Mouse (Mus musculus) forebrain, embryonic 10.5 days (tissue): Measurements from ENCODE around the gene Cav1. TPM values are rescaled to one million over a fixed set of nuclear protein-coding genes. Genes with fewer than 3 reads are reported as not detected.

Source experiments
- DNase-seq: peaks from one replicate; pipeline ENCODE4 v3.0.0-alpha.2; 2017; ENCODE audit warnings: low spot score; ENCODE audit errors: extremely low spot score
- H3K27ac ChIP-seq: fragments of 300-500 bp; sonication (generic); 2 replicates; pipeline ENCODE4 v1.5.1; 2016; ENCODE audit warnings: mild to moderate bottlenecking
- H3K27me3 ChIP-seq: fragments of 300-500 bp; sonication (generic); 2 replicates; pipeline ENCODE4 v1.6.1; 2016; ENCODE audit warnings: mild to moderate bottlenecking; ENCODE audit not compliant: poor library complexity, severe bottlenecking
- H3K36me3 ChIP-seq: fragments of 300-500 bp; sonication (generic); replicated peaks from 2 replicates; pipeline ENCODE4 v1.6.1; 2016; ENCODE audit warnings: mild to moderate bottlenecking, moderate library complexity
- H3K4me1 ChIP-seq: fragments of 300-500 bp; sonication (generic); 2 replicates; pipeline ENCODE4 v1.6.1; 2016
- H3K4me3 ChIP-seq: fragments of 300-500 bp; sonication (generic); 2 replicates; pipeline ENCODE4 v1.5.1; 2016; ENCODE audit warnings: mild to moderate bottlenecking, moderate library complexity
- H3K9me3 ChIP-seq: fragments of 300-500 bp; sonication (generic); 2 replicates; pipeline ENCODE4 v1.6.1; 2016; ENCODE audit warnings: mild to moderate bottlenecking, moderate library complexity
- WGBS: fragments of 180-500 bp; shearing (Covaris S2); methylation state at CpG from one replicate; pipeline ENCODE4 v1.1.7; 2016; 5-methylcytosine and 5-hydroxymethylcytosine counted together
- polyA plus RNA-seq: library from polyadenylated mRNA; unstranded; fragments of >200 nt; fragmentation: Nextera tagmentation; extraction: Ambion mirVana; gene quantifications from 2 replicates; pipeline ENCODE4 v1.2.1, GENCODE M21; 2016

Cav1 gene
- polyA plus RNA-seq, 1 experiment from 2014 or later: 5.6 TPM

DNA sequence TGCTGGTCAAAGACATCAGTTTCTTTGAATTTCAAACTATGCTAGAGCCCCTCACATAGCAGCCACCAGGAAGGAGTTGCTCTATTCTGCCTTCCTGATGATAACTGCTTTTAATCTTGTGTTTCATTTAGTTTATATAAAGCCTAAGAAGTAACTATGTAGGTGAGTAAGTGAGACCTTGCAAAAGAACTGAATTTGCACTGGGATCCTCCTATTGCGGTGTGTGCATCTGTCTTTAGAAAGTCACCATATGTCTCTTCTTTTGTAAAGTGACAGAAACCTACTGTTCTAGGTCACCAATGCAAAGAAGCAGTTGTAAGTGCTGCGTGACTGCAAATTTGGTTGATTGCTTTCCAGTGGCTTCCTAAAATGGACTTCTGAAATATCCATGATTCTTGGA, 31.6 kb downstream of the Cav1 start:
- Histone ChIP-seq H3K36me3 (no peaks in the 10 kb centered on the region), H3K4me3 (no peak overlapping the region), H3K27me3 (no peaks in the 10 kb centered on the region), H3K27ac (no peak overlapping the region), H3K4me1 (peaks cover 11% of the 10 kb centered on the region), H3K9me3 (no peaks in the 10 kb centered on the region)
- 91% methylated on average over 2 of the region's 2 CpGs for WGBS
- no peak for DNase-seq

DNA sequence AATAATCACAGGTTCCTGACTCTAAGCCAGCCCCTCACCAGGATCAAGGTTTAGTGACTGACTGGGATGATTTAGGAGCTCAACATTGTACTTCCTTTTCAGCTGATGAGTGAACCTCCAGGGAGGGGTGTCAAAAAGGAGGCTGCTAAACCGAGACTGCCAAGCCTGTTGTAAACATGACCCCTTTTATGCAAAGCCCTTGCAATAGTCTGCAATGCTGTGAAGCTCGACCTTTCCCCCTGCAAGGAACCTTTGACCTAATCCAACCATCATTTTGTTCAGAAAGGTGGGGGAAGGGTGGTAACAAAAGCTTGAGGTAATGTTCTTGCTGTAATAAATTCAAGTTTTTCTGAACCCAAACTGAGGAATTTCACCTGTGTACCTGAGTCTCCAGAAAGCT, 34.3 kb downstream of the Cav1 start:
- 17% methylated on average over 2 of the region's 2 CpGs for WGBS
- no peaks in the 10 kb centered on the region for H3K9me3 ChIP-seq
- no peak overlapping the region for H3K4me3 ChIP-seq
- peaks cover 11% of the 10 kb centered on the region for H3K4me1 ChIP-seq
- no peak for DNase-seq
- no peak overlapping the region for H3K27ac ChIP-seq
- no peaks in the 10 kb centered on the region for H3K36me3 ChIP-seq
- H3K27me3 ChIP-seq: no peaks in the 10 kb centered on the region

DNA sequence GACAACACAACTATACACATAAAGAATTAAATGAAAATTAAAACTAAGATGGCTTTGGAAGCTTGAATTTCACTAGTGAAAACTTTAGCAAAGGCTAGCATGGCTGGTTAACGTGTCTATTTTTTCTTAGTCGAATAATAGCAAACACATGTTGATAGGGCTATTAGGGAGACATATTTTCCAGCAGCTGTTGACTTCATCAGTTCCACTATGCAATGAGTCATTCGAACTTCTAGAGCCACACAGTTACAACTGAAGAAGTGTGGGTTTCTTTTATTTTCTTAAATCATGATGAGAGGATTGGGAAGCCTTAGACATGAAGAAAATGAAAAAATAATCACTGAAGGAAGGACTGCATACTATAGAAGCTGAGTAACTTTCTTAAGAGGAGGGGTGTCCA, 41.9 kb downstream of the Cav1 start:
- Histone ChIP-seq H3K36me3 (no peaks in the 10 kb centered on the region), H3K4me1 (no peaks in the 10 kb centered on the region), H3K9me3 (no peaks in the 10 kb centered on the region), H3K4me3 (no peak overlapping the region), H3K27me3 (no peaks in the 10 kb centered on the region), H3K27ac (no peak overlapping the region)
- WGBS: 80% methylated on average over 3 of the region's 3 CpGs
- DNase-seq: no peak

DNA sequence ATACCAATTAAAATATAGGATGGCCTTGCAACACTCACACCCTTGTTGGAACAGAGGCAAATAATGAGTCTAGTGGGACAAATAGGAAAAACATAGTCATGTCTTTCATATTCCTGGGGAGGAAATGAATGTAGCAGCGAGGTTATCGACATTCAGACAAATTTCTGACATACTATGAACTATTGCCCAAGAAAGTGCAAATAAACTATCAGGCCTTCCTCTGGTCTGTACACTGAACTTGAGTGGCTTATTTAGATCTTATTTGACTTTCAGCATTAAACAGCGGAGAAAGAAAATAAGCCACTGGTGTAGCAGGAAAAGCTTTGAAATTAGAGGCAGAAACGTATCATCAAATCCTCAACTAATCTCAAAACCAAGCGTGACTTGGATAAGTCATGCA, 44.7 kb downstream of the Cav1 start:
- Histone ChIP-seq H3K36me3 (no peaks in the 10 kb centered on the region), H3K4me3 (no peak overlapping the region), H3K27me3 (no peaks in the 10 kb centered on the region), H3K4me1 (no peaks in the 10 kb centered on the region), H3K27ac (no peak overlapping the region), H3K9me3 (no peaks in the 10 kb centered on the region)
- WGBS: 92% methylated on average over 5 of the region's 5 CpGs
- DNase-seq: no peak

DNA sequence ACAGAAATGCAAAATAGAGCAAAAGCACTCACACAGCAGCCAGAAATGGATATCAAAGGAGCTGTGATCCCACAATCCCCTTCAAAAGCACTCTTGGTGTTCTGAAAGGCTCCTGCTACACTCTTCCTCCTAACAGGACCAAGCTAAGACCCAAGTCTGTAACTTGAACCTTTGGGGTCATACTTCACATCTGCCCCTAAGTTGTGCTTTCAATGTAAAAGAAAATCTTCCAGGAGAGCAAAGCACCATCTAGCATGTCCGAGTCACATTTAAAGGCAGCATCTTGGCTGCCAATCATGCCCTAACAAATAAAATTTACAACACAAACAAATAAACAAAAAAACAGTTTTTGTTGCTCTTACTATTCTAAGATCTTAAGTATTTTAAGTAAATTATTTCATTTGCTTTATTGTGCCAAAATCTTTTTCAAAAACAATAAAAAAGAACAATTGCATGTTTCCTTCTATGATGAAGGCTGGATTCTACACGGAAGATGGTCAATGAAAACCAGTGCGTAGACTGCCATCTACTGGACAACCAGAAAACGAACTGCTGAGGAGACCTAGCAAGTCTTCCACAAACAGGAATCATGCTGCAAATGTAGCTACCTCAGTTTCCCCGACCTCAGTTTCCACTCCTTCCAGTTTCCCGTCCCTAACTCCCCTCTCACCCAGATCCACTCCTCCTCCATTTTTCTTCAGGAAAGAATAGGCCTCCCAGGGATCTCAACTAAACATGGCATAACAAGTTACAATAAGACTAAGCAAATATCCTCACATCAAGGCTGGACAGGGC, 53.0 kb downstream of the Cav1 start:
- Histone ChIP-seq H3K4me3 (no peak overlapping the region), H3K27ac (no peak overlapping the region), H3K36me3 (no peaks in the 10 kb centered on the region), H3K9me3 (no peaks in the 10 kb centered on the region), H3K4me1 (no peaks in the 10 kb centered on the region), H3K27me3 (peaks cover 3% of the 10 kb centered on the region; the same call in 1 of the 2 replicates)
- WGBS: 20% methylated on average over 6 of the region's 6 CpGs
- peak; percentile 19 for DNase-seq

DNA sequence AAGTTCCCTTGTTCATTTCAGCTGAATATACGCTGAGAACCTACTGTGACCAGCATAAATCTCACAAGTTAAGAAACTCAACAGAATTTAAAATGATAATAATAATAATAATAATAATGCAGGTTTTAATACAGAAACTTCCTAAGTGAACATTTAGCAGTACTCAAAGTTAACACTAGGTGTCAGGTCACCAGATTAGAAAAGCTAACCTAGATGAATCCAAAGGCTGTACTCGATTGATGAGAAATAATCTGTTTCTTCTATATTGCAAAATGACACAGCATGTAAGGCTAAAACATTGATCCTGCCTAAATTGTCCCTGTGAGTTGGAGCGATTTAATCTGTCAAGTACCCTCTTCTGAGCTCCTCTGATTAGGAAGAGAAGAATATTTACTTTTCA, 56.6 kb downstream of the Cav1 start:
- no peak overlapping the region for H3K4me3 ChIP-seq
- DNase-seq: no peak
- H3K36me3 ChIP-seq: no peaks in the 10 kb centered on the region
- no peaks in the 10 kb centered on the region for H3K9me3 ChIP-seq
- peaks cover 3% of the 10 kb centered on the region; the same call in 1 of the 2 replicates for H3K27me3 ChIP-seq
- WGBS: 51% methylated on average over 3 of the region's 3 CpGs
- no peak overlapping the region for H3K27ac ChIP-seq
- no peaks in the 10 kb centered on the region for H3K4me1 ChIP-seq

DNA sequence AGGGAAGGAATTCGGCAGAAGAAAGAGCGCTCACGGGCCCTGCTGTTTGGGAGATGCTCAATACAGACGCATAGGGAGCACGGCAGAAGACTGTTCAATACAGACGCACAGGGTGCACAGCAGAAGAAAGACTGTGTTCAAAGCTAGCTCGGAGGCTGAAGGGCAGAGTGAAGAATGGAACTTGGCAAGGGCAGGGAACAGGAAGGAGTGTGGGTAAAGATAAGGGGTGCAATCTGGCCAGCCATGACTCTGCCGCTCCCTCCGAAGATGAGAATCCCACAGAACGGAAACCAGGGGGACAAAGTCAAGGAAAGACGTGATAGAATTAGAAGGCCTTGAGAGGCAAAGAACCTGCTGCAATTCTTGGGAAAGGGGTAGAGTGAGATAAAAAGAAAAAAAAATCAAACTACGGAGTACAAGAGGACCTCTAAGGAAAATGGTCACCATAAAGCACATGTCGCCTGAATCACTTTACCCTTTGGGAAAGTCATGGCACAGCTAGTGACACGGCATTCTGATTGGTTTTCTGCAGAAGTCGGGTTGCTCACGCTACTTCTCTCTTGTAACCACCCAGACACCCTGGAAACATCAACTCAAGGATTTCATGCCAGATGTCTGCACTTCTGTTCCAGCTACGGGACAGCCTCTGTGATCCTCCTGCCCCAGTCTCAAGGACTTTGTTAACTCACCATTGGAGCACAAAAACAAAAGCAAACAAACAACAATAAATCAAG, 57.5 kb downstream of the Cav1 start:
- 88% methylated on average over 17 of the region's 17 CpGs for WGBS
- H3K27ac ChIP-seq: no peak overlapping the region
- no peaks in the 10 kb centered on the region for H3K9me3 ChIP-seq
- DNase-seq: no peak
- no peaks in the 10 kb centered on the region for H3K36me3 ChIP-seq
- no peaks in the 10 kb centered on the region for H3K4me1 ChIP-seq
- peaks cover 2% of the 10 kb centered on the region; the same call in 1 of the 2 replicates for H3K27me3 ChIP-seq
- H3K4me3 ChIP-seq: no peak overlapping the region

DNA sequence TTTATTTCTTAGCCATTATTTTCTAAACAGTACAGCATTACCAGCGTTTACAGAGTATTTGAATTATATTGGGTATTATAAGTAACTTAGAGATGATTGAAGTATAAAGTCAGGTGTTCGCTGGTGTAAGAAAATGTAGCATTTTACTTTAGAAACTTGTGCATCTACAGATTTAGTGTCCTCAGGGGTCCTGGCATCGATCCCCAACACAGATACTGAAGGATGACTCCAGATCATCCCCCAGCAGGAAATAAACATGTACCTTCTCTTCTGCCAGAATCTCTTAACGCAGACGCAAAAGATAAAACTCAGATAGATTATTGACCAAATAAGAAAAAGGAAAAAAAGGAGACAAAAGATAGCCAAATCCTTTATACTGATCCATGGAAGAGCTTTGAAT, 68.2 kb downstream of the Cav1 start:
- Histone ChIP-seq H3K9me3 (no peaks in the 10 kb centered on the region), H3K36me3 (no peaks in the 10 kb centered on the region), H3K27me3 (no peaks in the 10 kb centered on the region), H3K27ac (no peak overlapping the region), H3K4me1 (no peaks in the 10 kb centered on the region), H3K4me3 (no peak overlapping the region)
- DNase-seq: no peak
- 92% methylated on average over 5 of the region's 5 CpGs for WGBS

DNA sequence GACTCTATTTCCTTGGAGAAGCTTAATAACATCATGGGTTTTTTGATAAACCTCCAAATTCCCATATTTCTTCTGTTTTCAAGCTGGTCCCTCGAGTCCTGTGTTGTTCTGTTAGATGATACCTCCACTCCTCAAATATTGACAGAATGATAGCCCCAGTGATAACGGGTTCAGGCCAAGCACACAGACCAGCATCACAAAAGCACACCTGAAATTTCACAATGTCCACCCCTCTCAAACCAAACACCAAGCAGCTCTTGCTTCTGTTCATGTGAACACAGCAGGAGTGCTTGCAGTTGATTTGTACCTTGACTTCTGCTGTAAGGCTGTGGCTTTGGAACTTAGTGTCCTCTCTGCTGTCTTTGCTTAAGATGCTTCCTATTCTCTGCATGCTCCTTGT, 71.2 kb downstream of the Cav1 start:
- no peak overlapping the region for H3K27ac ChIP-seq

DNA sequence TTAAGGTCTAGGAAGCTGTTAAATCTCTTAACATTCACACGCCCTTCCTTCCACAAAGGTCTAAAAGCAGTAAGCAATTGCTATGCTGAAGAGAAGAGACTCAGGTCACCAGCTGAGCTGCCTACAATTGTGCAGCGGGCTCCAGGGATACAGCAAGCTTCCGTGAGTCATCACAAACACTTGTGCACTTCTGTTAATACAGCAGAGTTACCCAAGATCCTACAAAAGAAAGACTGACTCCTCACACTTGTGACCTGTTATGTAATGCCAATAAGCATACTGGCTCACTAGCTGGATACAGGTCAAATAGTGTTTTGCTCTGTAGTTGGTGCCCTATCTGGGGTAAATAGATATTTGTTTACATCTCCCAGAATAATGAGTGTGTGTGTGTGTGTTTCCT, 74.0 kb downstream of the Cav1 start:
- DNase-seq: no peak
- H3K4me1 ChIP-seq: no peaks in the 10 kb centered on the region
- no peaks in the 10 kb centered on the region for H3K9me3 ChIP-seq
- no peak overlapping the region for H3K27ac ChIP-seq
- H3K36me3 ChIP-seq: no peaks in the 10 kb centered on the region
- H3K4me3 ChIP-seq: no peak overlapping the region
- WGBS: 87% methylated on average over 3 of the region's 3 CpGs
- no peaks in the 10 kb centered on the region for H3K27me3 ChIP-seq

More for the DNA sequence above, 71.2 kb downstream of the Cav1 start:
- H3K27me3 ChIP-seq: no peaks in the 10 kb centered on the region
- no peaks in the 10 kb centered on the region for H3K36me3 ChIP-seq
- no peaks in the 10 kb centered on the region for H3K4me1 ChIP-seq
- H3K9me3 ChIP-seq: no peaks in the 10 kb centered on the region
- 86% methylated on average over 2 of the region's 2 CpGs for WGBS
- H3K4me3 ChIP-seq: no peak overlapping the region
- DNase-seq: no peak

DNA sequence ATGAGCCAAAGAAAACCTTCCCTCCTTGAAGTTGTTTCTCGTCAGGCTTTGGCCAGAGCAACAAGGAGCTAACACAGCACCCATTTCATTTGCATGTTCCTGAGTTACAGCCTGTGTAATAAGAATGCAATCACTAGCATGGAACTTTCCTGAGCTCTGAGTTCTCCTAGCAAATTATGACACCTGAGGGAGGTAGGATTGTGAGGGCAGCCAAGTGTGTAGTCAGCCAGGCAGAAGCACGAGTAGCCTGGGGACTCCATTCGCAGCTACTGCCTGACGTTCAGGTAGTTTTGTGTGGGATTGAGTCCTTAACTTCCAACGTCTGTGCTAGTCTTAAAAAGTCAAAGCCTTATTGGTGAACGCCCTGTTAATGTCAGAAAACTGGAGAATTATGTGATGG, 75.6 kb downstream of the Cav1 start:
- WGBS: 85% methylated on average over 6 of the region's 6 CpGs
- Histone ChIP-seq H3K4me1 (no peaks in the 10 kb centered on the region), H3K27ac (no peak overlapping the region), H3K4me3 (no peak overlapping the region), H3K27me3 (no peaks in the 10 kb centered on the region), H3K9me3 (no peaks in the 10 kb centered on the region), H3K36me3 (no peaks in the 10 kb centered on the region)
- DNase-seq: no peak

DNA sequence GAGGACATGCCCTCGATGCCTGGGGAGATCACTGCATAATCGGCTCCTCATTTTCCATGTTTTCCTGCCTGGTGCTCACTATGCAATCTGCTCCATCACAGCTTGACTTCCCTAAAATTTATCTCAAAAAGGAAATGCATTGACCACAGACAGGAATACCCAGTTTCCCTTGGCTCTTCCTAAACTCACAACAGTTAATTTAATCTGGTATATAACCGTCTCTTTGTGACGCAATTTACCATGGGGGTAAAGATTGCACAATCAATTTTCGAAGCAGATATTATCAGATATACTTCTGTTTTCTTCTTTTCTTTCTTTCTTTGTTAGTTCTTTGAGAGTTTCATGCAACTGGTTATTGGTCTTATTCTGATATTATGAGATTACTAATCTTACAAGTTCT, 79.4 kb downstream of the Cav1 start:
- H3K27me3 ChIP-seq: no peaks in the 10 kb centered on the region
- H3K4me3 ChIP-seq: no peak overlapping the region
- no peak overlapping the region for H3K27ac ChIP-seq
- WGBS: 92% methylated on average over 5 of the region's 5 CpGs
- no peaks in the 10 kb centered on the region for H3K4me1 ChIP-seq
- no peak for DNase-seq
- H3K9me3 ChIP-seq: no peaks in the 10 kb centered on the region
- no peaks in the 10 kb centered on the region for H3K36me3 ChIP-seq

DNA sequence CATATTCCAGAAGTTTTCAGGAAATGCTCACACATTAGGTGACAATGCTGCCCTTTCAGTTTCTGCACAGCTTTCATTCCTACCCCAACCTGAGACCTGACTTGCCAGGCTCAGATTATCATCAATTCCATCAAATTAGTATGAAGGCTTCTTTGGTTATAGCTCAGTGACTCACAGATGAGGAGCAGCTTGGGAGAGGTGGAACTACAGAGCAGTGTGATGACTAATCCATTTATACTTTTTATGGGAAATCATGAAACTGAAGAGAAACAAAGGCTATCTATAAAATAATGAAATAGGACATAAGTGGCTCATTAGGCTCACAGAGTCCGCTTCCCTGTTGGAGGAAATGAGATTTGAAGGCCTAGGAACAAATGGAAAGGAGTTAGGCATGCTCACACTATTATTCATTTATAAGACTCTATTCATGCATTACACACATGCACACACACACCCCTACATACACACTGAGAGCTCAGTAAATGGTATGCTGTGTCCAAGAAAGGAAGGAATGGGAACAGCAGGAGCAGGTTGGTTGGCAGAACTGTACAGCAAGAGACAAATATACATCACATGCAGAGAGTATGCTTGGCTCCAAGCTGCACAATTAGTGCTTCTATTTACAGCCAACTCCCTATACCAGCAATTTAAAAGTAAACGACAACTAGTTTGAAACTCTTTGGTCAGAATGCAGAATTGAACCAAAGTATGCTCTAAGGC, 82.0 kb downstream of the Cav1 start:
- no peaks in the 10 kb centered on the region for H3K4me1 ChIP-seq
- no peak overlapping the region for H3K27ac ChIP-seq
- WGBS: 86% methylated on average over 2 of the region's 2 CpGs
- H3K4me3 ChIP-seq: no peak overlapping the region
- no peak for DNase-seq
- H3K27me3 ChIP-seq: no peaks in the 10 kb centered on the region
- H3K9me3 ChIP-seq: no peaks in the 10 kb centered on the region
- H3K36me3 ChIP-seq: no peaks in the 10 kb centered on the region
